Mouse (Mus musculus) ES-E14 (cell line): ENCODE data around the gene Otof.

Source experiments
- HCFC1 ChIP-seq: IDR thresholded peaks from 2 replicates; pipeline ENCODE4 v1.6.1; 2012; ENCODE audit warnings: low read length, inconsistent platforms, borderline replicate concordance; ENCODE audit not compliant: insufficient read depth
- MAFK ChIP-seq: IDR thresholded peaks from 2 replicates; pipeline ENCODE4 v1.6.1; 2014; ENCODE audit warnings: mild to moderate bottlenecking, low read depth, low read length, inconsistent platforms; ENCODE audit not compliant: insufficient read depth
- ZC3H11A ChIP-seq: IDR thresholded peaks from 2 replicates; pipeline ENCODE4 v1.6.1; 2012; ENCODE audit warnings: low read depth, mild to moderate bottlenecking, inconsistent platforms, low read length, borderline replicate concordance

- TF ChIP-seq ZC3H11A (no peak), MAFK (no peak), HCFC1 (no peak)
These were observed 28.5 kb upstream of the Otof start for GRCm38 (mm10) chr5:30490215-30490614.
